Mouse (Mus musculus) frontal cortex, postnatal 14 days (tissue): ENCODE data around the gene Gm29427.
"Not testable (repeated sequence)": the region's sequence is repeated elsewhere in the genome, so short reads cannot be mapped to it uniquely, and the experiment has no call there.

ENCODE experiments used
- DNase-seq, 2 experiments: peaks; one replicate each; pipeline ENCODE4 v3.0.0; 2022; ENCODE audit warnings: low spot score in 2 of 2

The Gm29427 gene

DNA sequence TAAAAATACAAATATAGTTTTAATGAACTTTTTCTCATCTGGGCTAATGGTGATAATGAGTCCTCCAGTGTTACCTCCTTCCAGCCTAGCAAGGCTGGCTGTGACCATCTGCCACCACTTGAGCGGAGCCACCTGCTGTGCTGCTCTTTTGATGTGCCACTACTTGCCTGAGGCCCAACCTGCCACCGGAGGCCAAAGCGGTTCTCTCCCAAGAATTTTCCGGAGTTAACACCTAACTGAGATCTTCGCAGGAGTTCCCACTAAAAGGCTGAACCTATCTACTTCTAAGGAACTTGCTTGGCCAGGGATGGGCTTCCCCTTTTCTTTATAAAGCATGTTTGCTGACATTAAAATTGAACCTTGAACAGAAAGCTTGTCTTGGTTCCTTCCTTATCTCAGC lies 56.0 kb downstream of the Gm29427 start:
- not testable (repeated sequence) for DNase-seq

DNA sequence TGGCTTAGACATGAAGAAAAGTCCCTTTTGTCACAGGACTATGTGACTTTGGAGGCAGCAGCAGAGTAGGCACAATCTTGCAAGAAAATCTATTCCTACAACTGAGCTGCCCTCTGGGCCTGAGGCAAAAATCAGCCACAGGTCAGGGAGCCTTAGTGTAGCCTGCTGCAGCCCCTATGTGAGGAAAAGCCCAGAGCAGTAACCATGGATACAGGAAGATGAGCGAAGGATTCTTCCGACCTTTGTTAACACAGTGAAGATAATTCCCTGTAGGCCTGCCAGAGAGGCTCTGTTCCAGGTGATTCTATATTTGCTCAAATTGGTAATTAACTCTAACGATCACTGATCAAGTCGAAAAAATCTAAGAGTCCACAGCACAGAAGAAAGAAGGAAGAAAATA lies 71.5 kb downstream of the Gm29427 start:
- DNase-seq, result no peak

DNA sequence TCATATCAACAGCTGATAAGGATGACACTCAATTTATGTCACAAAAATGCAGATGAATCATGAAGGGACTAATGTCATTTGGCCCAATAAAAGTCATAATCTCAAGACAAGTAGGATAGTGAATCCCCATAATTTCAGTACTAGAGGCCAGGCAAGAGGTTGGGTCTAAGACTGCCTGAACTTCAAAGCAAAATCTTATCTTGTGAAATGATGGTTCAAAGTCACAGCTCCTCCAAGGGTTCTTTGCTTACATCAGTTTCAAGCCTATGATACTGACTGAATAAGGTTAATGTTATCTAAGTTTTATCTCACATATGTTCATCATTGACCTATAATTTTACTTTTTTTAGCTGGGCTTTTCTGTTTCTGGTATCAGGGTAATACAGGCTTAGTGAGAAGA lies 74.6 kb downstream of the Gm29427 start:
- no peak for DNase-seq

DNA sequence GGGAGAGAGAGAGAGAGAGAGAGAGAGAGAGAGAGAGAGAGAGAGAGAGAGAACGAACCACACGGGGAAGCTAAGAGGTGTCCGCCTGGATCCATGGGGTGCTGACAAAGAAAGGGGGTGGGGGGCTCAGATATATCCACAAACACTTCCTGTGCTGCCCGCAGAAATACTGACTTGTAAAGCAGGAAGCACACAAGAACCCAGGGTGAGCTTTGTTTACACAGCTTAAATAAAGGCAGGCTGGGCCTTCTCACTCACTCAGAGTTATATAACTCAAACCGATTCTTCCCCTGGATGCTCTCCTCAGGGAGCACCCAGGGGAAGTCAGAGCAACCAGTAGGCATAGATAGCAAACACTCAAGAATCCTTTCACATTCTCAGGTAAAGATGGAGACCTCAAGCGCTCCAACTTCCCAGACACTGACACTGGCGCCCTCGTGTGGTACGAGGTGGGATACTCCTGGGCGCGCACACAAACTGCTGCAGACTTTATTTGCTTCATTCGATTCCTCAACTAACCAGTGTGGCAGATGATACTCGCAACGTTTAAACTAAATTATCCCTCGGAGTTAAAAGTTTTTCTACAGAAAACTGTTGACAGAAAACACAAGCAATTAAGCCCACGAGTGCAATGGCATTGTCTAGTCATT lies 81.7 kb downstream of the Gm29427 start:
- peak; percentile 38 to 66 for DNase-seq

DNA sequence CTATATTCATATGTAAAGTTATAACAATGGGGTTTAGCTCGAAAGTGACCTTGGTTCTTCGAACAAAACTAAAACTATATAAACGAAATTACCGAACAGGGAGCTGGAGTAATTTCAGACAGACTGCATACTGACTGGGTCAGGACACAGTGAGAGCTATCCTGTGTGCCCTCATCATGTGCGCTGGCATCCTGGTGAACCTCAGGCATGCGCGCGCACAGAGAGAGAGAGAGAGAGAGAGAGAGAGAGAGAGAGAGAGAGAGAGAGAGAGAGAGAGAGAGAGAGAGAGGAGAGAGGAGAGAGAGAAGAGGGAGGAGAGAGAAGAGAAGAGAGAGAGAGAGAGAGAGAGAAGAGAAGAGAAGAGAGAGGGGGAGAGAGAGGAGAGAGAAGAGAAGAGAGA lies 82.3 kb downstream of the Gm29427 start:
- DNase-seq, result no peak

DNA sequence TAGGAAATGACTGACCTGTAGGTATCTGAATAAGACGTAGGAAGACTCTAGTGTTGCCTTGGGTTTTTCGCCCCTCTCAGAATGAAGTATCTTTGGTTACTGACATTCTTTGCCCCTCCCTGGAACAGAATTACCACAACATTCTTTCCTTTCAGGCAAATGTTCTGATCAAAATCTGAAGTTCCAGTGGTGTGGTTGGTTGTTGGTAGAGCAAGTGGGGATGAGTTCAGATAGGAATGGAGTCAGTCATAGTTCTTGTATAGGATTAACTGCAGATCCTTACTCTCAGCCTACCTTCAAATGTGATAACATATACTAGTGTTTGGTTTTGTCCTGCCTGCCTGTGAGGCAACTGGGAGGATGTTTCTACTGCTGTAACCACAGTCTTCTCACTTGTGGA lies 86.1 kb downstream of the Gm29427 start, which contains the start of gene Zp3r:
Gene Zp3r, minus strand, starts transcription at position 101 of the 400 bp plus-strand sequence.
- DNase-seq, result no peak
